Mouse (Mus musculus): ENCODE measurements at regions not wholly inside any gene's neighbourhood (a gene's known extent, or its start where the extent isn't known, plus 50 kb on each side); places are given as distances from the start of the nearest gene placed in this dataset.

DNA sequence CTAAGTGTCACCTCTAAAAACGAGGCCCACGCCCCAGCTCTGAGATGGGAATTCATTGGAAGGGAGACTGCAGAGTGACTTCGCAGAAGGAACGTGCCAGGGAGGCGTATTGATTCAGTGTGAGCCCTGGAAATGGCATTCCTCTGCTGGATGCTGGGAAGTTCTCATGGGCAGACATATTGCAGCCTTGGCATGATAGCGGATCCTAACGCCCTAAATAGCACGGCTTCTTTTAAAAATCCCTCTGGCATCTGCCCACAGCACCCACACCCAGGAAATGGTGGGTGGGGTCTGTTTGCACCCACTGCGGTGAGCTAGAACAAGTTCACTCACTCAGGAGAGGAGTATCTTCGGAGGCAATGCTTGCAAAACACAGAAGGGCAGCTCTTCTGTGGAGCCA is 96.0 kb upstream of the Npas2 start:
- Histone ChIP-seq H3K27ac (ENCODE audit: insufficient read depth, low read depth) (no peak overlapping the region), H3K9ac (ENCODE audit: insufficient read depth, low read depth) (no peak overlapping the region), H3K27me3 (replicated peaks) (no peaks in the 10 kb centered on the region), H3K79me2 (replicated peaks; ENCODE audit: control insufficient read depth, extremely low read depth, insufficient read depth, poor library complexity, severe bottlenecking) (no peaks in the 10 kb centered on the region), H3K4me3 (replicated peaks in 1 of 3; ENCODE audit: low read depth in 2 of 3, low read length in 2 of 3, poor library complexity in 1 of 3) (no peak overlapping the region), H3K9me3 (replicated peaks; ENCODE audit: low read length) (no peaks in the 10 kb centered on the region), H3K4me2 (ENCODE audit: insufficient read depth, low read depth, poor library complexity, severe bottlenecking) (no peak overlapping the region), H3K36me3 (replicated peaks in 1 of 2; ENCODE audit: control insufficient read depth in 1 of 2, insufficient read depth in 1 of 2, low read length in 1 of 2) (no peaks in the 10 kb centered on the region), H3K4me1 (ENCODE audit: control insufficient read depth in 1 of 2, insufficient read depth in 2 of 2) (peaks cover under 1 to 3% of the 10 kb centered on the region in 2 experiments; a peak in 2 of 4 replicates)
- in situ Hi-C loops (cut with MboI; ENCODE audit: low pct_ligation_motif_present, low pct_unique_long_range_greater_than_20kb, low sequenced_read_pairs) (loop anchor here (10.0 kb wide), 1 partner anchor 53 kb away; no protein-coding TSS in a partner anchor), dilution Hi-C loops (cut with MboI; ENCODE audit: extremely low pct_ligation_motif_present, extremely low pct_unique_long_range_greater_than_20kb, low sequenced_read_pairs) (no loop called here)
- DNase-seq (ENCODE audit: extremely low read depth), result no peak
- TF ChIP-seq RAD21 (IDR thresholded peaks at IDR 0.05; ENCODE audit: low read depth, low read length) (no peak), TCF12 (IDR thresholded peaks at IDR 0.05; ENCODE audit: low read depth, low read length) (no peak), NRF1 (IDR thresholded peaks at IDR 0.05; ENCODE audit: low read depth, low read length) (no peak), JUND (conservative IDR thresholded peaks at IDR 0.05; ENCODE audit: low read depth, low read length) (no peak), ZKSCAN1 (IDR thresholded peaks at IDR 0.05; ENCODE audit: borderline replicate concordance, low read depth, low read length) (no peak), MXI1 (IDR thresholded peaks at IDR 0.05; ENCODE audit: low read depth, low read length) (no peak), KAT2A (IDR thresholded peaks at IDR 0.05; ENCODE audit: insufficient replicate concordance, low read length) (no peak), MEF2A (IDR thresholded peaks at IDR 0.05; ENCODE audit: borderline replicate concordance, low read depth, low read length) (no peak), POLR2AphosphoS2 (IDR thresholded peaks at IDR 0.05; ENCODE audit: low read depth, low read length) (no peak), MAFK (IDR thresholded peaks at IDR 0.05; ENCODE audit: insufficient replicate concordance, low read length) (no peak), JUN (IDR thresholded peaks at IDR 0.05; ENCODE audit: insufficient read depth, low read depth, low read length) (no peak), MYC (IDR thresholded peaks at IDR 0.05; ENCODE audit: low read depth, low read length) (no peak), NELFE (IDR thresholded peaks at IDR 0.05; ENCODE audit: low read depth, low read length) (no peak), USF1 (IDR thresholded peaks at IDR 0.05; ENCODE audit: low read depth, low read length) (no peak), SIN3A (IDR thresholded peaks at IDR 0.05; ENCODE audit: low read length) (no peak), POLR2A (IDR thresholded peaks at IDR 0.05; ENCODE audit: low read depth, low read length) (no peak)

DNA sequence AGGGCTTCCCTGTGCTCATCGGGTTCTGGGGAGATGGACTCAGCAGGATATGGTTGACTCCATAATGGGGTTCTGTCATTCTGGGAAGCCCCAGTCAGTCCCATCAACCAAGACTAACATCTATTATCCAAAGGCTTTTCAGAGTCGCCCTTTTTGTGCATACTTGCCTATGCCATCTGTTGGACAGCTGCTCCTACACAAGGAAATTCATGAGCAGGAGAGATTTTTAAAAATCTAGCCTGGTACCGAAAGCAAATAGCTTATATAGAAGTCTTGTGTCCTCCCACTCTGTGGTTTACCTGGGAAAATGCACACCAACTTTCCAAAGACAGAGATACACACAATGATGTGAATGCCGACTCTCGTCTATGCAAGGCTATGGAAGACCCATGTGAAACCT is 95.4 kb upstream of the Npas2 start:
- Histone ChIP-seq H3K4me3 (replicated peaks in 1 of 3; ENCODE audit: low read depth in 2 of 3, low read length in 2 of 3, poor library complexity in 1 of 3) (no peak overlapping the region), H3K36me3 (replicated peaks in 1 of 2; ENCODE audit: control insufficient read depth in 1 of 2, insufficient read depth in 1 of 2, low read length in 1 of 2) (no peaks in the 10 kb centered on the region), H3K9me3 (replicated peaks; ENCODE audit: low read length) (no peaks in the 10 kb centered on the region), H3K27ac (ENCODE audit: insufficient read depth, low read depth) (no peak overlapping the region), H3K9ac (ENCODE audit: insufficient read depth, low read depth) (no peak overlapping the region), H3K4me1 (ENCODE audit: control insufficient read depth in 1 of 2, insufficient read depth in 2 of 2) (peaks cover 0 to 3% of the 10 kb centered on the region in 2 experiments; a peak in 2 of 4 replicates), H3K4me2 (ENCODE audit: insufficient read depth, low read depth, poor library complexity, severe bottlenecking) (no peak overlapping the region), H3K79me2 (replicated peaks; ENCODE audit: control insufficient read depth, extremely low read depth, insufficient read depth, poor library complexity, severe bottlenecking) (no peaks in the 10 kb centered on the region), H3K27me3 (replicated peaks) (no peaks in the 10 kb centered on the region)
- no peak for DNase-seq (ENCODE audit: extremely low read depth)
- in situ Hi-C loops (cut with MboI; ENCODE audit: low pct_ligation_motif_present, low pct_unique_long_range_greater_than_20kb, low sequenced_read_pairs) (loop anchor here (10.0 kb wide), 1 partner anchor 53 kb away; no protein-coding TSS in a partner anchor), dilution Hi-C loops (cut with MboI; ENCODE audit: extremely low pct_ligation_motif_present, extremely low pct_unique_long_range_greater_than_20kb, low sequenced_read_pairs) (no loop called here)
- no peak for TF ChIP-seq NRF1 (IDR thresholded peaks at IDR 0.05; ENCODE audit: low read depth, low read length)
- no peak for TF ChIP-seq POLR2AphosphoS2 (IDR thresholded peaks at IDR 0.05; ENCODE audit: low read depth, low read length)
- no peak for TF ChIP-seq SMC3 (IDR thresholded peaks at IDR 0.05; ENCODE audit: low read depth, low read length)
- TF ChIP-seq E2F4 (IDR thresholded peaks at IDR 0.05; ENCODE audit: insufficient replicate concordance, low read depth, low read length), result no peak
- no peak for TF ChIP-seq MYC (IDR thresholded peaks at IDR 0.05; ENCODE audit: low read depth, low read length)
- TF ChIP-seq ZKSCAN1 (IDR thresholded peaks at IDR 0.05; ENCODE audit: borderline replicate concordance, low read depth, low read length), result no peak
- no peak for TF ChIP-seq SIN3A (IDR thresholded peaks at IDR 0.05; ENCODE audit: low read length)
- TF ChIP-seq TBP (conservative IDR thresholded peaks at IDR 0.05; ENCODE audit: low read depth, low read length), result no peak
- no peak for TF ChIP-seq TCF12 (IDR thresholded peaks at IDR 0.05; ENCODE audit: low read depth, low read length)
- TF ChIP-seq ZMIZ1 (IDR thresholded peaks at IDR 0.05; ENCODE audit: low read depth, low read length), result no peak
- no peak for TF ChIP-seq UBTF (IDR thresholded peaks at IDR 0.05; ENCODE audit: low read depth, low read length)
- TF ChIP-seq MAZ (IDR thresholded peaks at IDR 0.05; ENCODE audit: low read depth, low read length), result no peak
- no peak for TF ChIP-seq PAX5 (IDR thresholded peaks at IDR 0.05; ENCODE audit: low read length)
